Mouse (Mus musculus): ENCODE data around the gene Tuba4a. TPM values are rescaled to one million over a fixed set of nuclear protein-coding genes. Genes with fewer than 3 reads are reported as not detected.
A peak's percentile ranks its signal among the peaks of the same experiment; 100 is the strongest.

Gene Tuba4a
- polyA plus RNA-seq, 1 experiment from 2014 or later: 16.4 TPM

DNA sequence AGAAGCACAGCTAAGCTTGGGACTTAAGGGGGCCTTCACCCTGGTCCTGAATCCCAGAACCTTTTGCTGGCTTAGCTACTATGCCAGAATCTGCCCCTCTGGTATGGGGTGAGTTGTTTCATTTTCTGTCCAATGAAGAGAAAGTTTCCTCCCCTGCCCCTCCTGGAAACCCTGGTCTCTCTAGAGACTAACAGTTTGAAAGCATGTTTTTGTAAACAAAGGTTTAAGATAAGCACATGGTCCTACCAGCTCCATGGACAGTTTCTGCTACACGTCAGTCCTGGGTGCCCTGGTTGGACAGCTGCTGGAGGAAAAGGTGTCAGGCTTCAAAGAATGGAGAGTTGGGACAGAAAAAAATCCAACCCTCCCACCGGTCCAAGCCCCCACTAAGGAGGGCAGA, 29.1 kb downstream of the Tuba4a start:
- WGBS: 71% methylated on average over 2 of the region's 2 CpGs
- Histone ChIP-seq H3K4me1 (ENCODE audit: control insufficient read depth, insufficient read depth, low read length) (peaks cover 8% of the 10 kb centered on the region), H3K4me2 (ENCODE audit: low read depth, severe bottlenecking) (0 out of 2 replicates have a peak overlapping the region, but pooled peaks have one; percentile 94), H3K9ac (ENCODE audit: low read length) (no peak overlapping the region), H3K27me3 (ENCODE audit: control insufficient read depth, insufficient read depth, low read length) (no peaks in the 10 kb centered on the region), H3K4me3 (ENCODE audit: low read depth, low read length) (no peak overlapping the region), H3K36me3 (ENCODE audit: control insufficient read depth, insufficient read depth, low read length) (peaks cover 12% of the 10 kb centered on the region), H3K27ac (replicated peaks; ENCODE audit: low read depth, low read length) (no peak overlapping the region), H3K9me3 (ENCODE audit: control insufficient read depth, low read length) (no peaks in the 10 kb centered on the region)
- DNase-seq (ENCODE audit: low spot score): no peak
- no peak for ATAC-seq (ENCODE audit: insufficient number of reproducible peaks, low FRiP score, low TSS enrichment, low read depth)

DNA sequence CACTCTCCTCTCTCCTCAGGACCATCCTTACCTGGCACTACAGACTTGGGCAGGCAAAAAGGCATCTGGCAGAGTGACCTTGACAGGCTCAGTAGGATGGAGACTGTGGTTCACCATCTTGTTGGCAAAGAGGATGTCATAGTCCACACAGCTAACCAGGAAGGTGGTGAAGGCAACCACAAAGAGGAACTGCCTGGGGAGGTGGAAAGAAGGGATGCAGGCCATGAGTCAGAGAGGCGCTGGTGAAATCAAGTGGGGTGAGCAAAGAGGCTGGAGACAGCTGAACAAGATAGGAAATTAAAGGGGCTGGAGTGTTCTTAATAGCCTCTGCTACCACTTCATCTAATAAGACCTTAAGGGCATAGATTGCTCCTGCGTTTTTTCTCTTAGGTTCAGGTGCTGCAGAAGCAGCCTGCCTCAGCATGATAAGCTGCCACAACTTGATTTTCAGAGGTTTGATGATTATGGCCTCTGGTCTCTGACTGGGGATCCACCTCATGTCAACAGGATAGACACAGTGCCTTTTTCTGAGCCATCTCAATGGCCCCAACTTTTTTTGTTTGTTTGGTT, 31.7 kb downstream of the Tuba4a start:
- whole genome bisulfite sequencing: 70% methylated on average over 2 of the region's 2 CpGs
- Histone ChIP-seq H3K27ac (replicated peaks; ENCODE audit: low read depth, low read length) (no peak overlapping the region), H3K9ac (ENCODE audit: low read length) (no peak overlapping the region), H3K9me3 (ENCODE audit: control insufficient read depth, low read length) (no peaks in the 10 kb centered on the region), H3K4me1 (ENCODE audit: control insufficient read depth, insufficient read depth, low read length) (peaks cover 5% of the 10 kb centered on the region), H3K4me3 (ENCODE audit: low read depth, low read length) (no peak overlapping the region), H3K4me2 (ENCODE audit: low read depth, severe bottlenecking) (no peak overlapping the region), H3K27me3 (ENCODE audit: control insufficient read depth, insufficient read depth, low read length) (no peaks in the 10 kb centered on the region), H3K36me3 (ENCODE audit: control insufficient read depth, insufficient read depth, low read length) (peaks cover 12% of the 10 kb centered on the region)
- ATAC-seq (ENCODE audit: insufficient number of reproducible peaks, low FRiP score, low TSS enrichment, low read depth): no peak
- DNase-seq (ENCODE audit: low spot score): no peak

DNA sequence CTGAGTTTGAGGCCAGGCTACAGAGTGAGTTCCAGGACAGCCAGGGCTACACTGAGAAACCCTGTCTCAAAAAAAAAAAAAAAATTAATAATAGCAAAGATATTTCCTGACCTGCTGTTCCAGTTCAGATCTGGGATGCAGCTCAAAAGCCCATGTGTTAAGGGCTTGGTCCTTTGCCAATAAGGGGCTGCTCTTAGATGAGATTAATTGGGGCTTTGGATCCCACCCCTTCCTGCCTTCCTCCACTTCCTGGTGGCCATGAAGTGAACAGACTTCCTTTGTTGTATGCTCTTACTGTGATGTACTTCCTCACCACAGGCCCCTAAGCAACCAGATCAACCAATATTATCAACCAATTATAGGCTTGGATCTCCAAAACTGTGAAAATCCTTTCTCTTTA, 32.5 kb downstream of the Tuba4a start:
- Histone ChIP-seq H3K4me2 (ENCODE audit: low read depth, severe bottlenecking) (no peak overlapping the region), H3K9me3 (ENCODE audit: control insufficient read depth, low read length) (no peaks in the 10 kb centered on the region), H3K36me3 (ENCODE audit: control insufficient read depth, insufficient read depth, low read length) (peaks cover 19% of the 10 kb centered on the region), H3K4me3 (ENCODE audit: low read depth, low read length) (no peak overlapping the region), H3K4me1 (ENCODE audit: control insufficient read depth, insufficient read depth, low read length) (0 out of 2 replicates have a peak, but pooled peaks cover 2% of the 10 kb centered on the region), H3K27me3 (ENCODE audit: control insufficient read depth, insufficient read depth, low read length) (no peaks in the 10 kb centered on the region), H3K9ac (ENCODE audit: low read length) (no peak overlapping the region), H3K27ac (replicated peaks; ENCODE audit: low read depth, low read length) (no peak overlapping the region)
- no peak for DNase-seq (ENCODE audit: low spot score)
- no peak for ATAC-seq (ENCODE audit: insufficient number of reproducible peaks, low FRiP score, low TSS enrichment, low read depth)

DNA sequence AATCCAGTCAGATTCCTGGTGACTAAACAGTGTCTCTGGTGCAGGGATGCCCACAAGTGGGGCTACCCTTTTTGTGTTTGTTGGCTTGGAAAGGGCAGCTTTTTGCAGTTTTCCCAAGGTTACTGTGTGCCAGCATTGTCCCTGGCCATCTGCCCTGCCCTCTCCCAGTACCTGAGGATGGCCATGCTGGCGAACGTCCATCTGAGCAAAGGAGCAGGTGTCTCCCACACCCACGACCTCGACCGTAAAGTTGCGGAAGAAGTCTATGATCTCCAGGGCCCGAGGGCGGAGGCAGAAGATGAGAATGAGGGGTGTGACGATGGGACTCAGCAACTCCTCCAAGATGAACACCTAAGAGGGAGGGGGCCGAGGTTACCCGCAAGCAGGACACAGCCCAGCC, 34.2 kb downstream of the Tuba4a start:
- WGBS: 86% methylated on average over 11 of the region's 11 CpGs
- Histone ChIP-seq H3K9me3 (ENCODE audit: control insufficient read depth, low read length) (no peaks in the 10 kb centered on the region), H3K4me3 (ENCODE audit: low read depth, low read length) (no peak overlapping the region), H3K4me1 (ENCODE audit: control insufficient read depth, insufficient read depth, low read length) (no peaks in the 10 kb centered on the region), H3K4me2 (ENCODE audit: low read depth, severe bottlenecking) (no peak overlapping the region), H3K27me3 (ENCODE audit: control insufficient read depth, insufficient read depth, low read length) (no peaks in the 10 kb centered on the region), H3K9ac (ENCODE audit: low read length) (no peak overlapping the region), H3K27ac (replicated peaks; ENCODE audit: low read depth, low read length) (no peak overlapping the region), H3K36me3 (ENCODE audit: control insufficient read depth, insufficient read depth, low read length) (peaks cover 19% of the 10 kb centered on the region)
- ATAC-seq (ENCODE audit: insufficient number of reproducible peaks, low FRiP score, low TSS enrichment, low read depth) (no peak), DNase-seq (ENCODE audit: low spot score) (no peak)

DNA sequence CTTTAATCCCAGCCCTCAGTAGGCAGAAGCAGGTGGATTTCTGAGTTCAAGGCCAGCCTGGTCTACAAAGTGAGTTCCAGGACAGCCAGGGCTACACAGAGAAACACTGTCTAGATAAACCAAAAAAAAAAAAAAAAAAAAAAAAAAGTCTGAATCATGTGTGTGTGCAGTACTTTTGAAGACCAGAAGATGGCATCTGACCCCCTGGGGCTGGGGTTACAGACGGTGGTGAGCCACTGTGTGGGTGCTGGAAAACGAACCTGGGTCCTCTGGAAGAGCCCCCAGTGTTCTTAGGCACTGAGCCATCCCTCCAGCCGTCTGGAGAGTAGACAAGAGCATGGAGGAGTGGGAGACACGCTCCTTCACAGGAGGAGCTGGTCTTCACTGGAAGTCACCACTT, 37.5 kb downstream of the Tuba4a start:
- WGBS: 72% methylated on average over 4 of the region's 4 CpGs
- DNase-seq (ENCODE audit: low spot score) (no peak), ATAC-seq (ENCODE audit: insufficient number of reproducible peaks, low FRiP score, low TSS enrichment, low read depth) (no peak)

DNA sequence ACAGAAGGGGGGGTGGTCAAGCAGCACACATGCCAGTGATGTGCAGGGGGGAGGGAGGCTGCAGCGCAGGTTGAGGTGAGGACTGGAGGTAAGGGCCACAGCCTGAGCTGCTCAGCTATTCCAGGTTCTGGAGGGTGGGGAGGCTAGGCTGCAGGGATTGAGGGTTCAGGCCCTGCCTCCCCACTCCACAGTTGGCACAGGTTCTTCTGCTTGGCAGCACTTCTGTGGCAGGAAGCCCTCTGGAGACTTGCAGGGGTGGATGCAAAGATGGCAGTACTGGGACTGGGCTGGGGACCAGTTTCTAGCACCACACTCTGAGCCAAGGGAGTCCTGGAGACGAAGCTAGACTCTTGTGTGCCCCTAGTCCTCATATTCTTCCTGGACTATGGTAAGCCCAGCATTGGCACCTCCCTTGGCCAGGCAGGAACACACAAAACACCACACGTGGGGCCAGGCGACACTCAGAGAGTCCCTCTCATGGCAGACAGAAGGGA, 38.2 kb downstream of the Tuba4a start:
- ATAC-seq (ENCODE audit: insufficient number of reproducible peaks, low FRiP score, low TSS enrichment, low read depth): no peak
- H3K4me1 ChIP-seq (ENCODE audit: control insufficient read depth, insufficient read depth, low read length): peaks cover 7% of the 10 kb centered on the region
- 91% methylated on average over 4 of the region's 4 CpGs for WGBS
- no peak overlapping the region for H3K27ac ChIP-seq (replicated peaks; ENCODE audit: low read depth, low read length)
- no peak overlapping the region for H3K9ac ChIP-seq (ENCODE audit: low read length)
- DNase-seq (ENCODE audit: low spot score): no peak
- no peak overlapping the region for H3K4me2 ChIP-seq (ENCODE audit: low read depth, severe bottlenecking)
- H3K27me3 ChIP-seq (ENCODE audit: control insufficient read depth, insufficient read depth, low read length): no peaks in the 10 kb centered on the region
- no peak overlapping the region for H3K4me3 ChIP-seq (ENCODE audit: low read depth, low read length)
- H3K9me3 ChIP-seq (ENCODE audit: control insufficient read depth, low read length): no peaks in the 10 kb centered on the region
- peaks cover 14% of the 10 kb centered on the region for H3K36me3 ChIP-seq (ENCODE audit: control insufficient read depth, insufficient read depth, low read length)

More for the DNA sequence above, 37.5 kb downstream of the Tuba4a start:
- Histone ChIP-seq H3K4me3 (ENCODE audit: low read depth, low read length) (no peak overlapping the region), H3K27ac (replicated peaks; ENCODE audit: low read depth, low read length) (no peak overlapping the region), H3K4me1 (ENCODE audit: control insufficient read depth, insufficient read depth, low read length) (peaks cover 7% of the 10 kb centered on the region), H3K27me3 (ENCODE audit: control insufficient read depth, insufficient read depth, low read length) (no peaks in the 10 kb centered on the region), H3K9me3 (ENCODE audit: control insufficient read depth, low read length) (no peaks in the 10 kb centered on the region), H3K36me3 (ENCODE audit: control insufficient read depth, insufficient read depth, low read length) (peaks cover 18% of the 10 kb centered on the region), H3K9ac (ENCODE audit: low read length) (no peak overlapping the region), H3K4me2 (ENCODE audit: low read depth, severe bottlenecking) (no peak overlapping the region)

DNA sequence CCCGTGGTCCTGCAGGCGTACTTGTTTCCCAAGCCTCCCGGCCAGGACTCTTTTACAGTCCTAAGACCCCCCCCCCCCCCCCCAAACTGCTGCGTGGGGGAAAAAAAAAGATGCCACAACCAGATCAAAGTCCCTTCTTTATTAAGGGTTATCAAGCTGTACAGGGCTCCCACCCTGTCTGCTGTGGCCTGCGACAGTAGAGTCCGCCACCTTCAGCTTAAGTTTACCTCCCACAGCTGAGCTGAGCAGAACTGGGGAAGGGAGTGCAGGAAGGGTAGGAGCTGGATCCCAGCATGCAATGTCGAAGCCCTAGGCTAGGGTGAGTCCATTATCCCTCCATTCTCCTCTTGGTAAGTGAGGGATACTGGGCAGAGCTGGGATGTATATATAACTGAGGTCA, 38.9 kb downstream of the Tuba4a start:
- peaks cover 8% of the 10 kb centered on the region for H3K36me3 ChIP-seq (ENCODE audit: control insufficient read depth, insufficient read depth, low read length)
- no peaks in the 10 kb centered on the region for H3K27me3 ChIP-seq (ENCODE audit: control insufficient read depth, insufficient read depth, low read length)
- peaks cover 7% of the 10 kb centered on the region for H3K4me1 ChIP-seq (ENCODE audit: control insufficient read depth, insufficient read depth, low read length)
- no peaks in the 10 kb centered on the region for H3K9me3 ChIP-seq (ENCODE audit: control insufficient read depth, low read length)
- no peak overlapping the region for H3K27ac ChIP-seq (replicated peaks; ENCODE audit: low read depth, low read length)
- peak overlapping the region; percentile 67 for H3K4me3 ChIP-seq (ENCODE audit: low read depth, low read length)
- ATAC-seq (ENCODE audit: insufficient number of reproducible peaks, low FRiP score, low TSS enrichment, low read depth): no peak
- DNase-seq (ENCODE audit: low spot score): no peak
- peak overlapping the region; percentile 99 for H3K4me2 ChIP-seq (ENCODE audit: low read depth, severe bottlenecking)
- WGBS: 31% methylated on average over 7 of the region's 7 CpGs
- H3K9ac ChIP-seq (ENCODE audit: low read length): no peak overlapping the region; the same call in 1 of the 2 replicates

DNA sequence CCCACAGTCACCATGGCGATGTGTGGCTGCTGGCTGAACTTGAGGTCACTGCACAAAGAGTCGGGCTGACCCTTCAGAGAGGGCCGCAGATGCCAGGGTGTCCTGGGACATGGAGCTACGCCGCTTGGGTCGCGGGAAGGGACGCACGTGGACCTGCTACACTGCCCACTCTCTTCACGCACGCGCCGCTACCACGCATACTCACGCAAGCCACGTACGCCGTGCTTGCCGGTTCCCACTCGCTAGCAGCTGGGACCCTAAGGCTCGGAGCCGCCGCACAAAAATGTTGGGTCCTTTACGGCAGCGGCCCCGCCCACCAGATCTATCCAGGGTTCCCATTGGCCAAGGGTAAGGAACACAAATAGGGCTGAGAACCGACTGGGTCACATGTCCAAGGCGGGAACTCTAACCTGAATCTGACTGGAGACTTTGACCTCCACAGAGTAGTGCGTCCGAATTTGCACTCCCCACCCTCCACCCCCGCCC, 39.5 kb downstream of the Tuba4a start, which contains the start of gene Abcb6:
TSS of gene Abcb6 (minus strand) at position 288 of the 486 bp plus-strand sequence.
- whole genome bisulfite sequencing: under 1% methylated on average over 31 of the region's 31 CpGs

More for the DNA sequence above, 39.5 kb downstream of the Tuba4a start, which contains the start of gene Abcb6:
- ATAC-seq (ENCODE audit: insufficient number of reproducible peaks, low FRiP score, low TSS enrichment, low read depth) (peak; percentile 88), DNase-seq (ENCODE audit: low spot score) (peak; percentile 91)
- peak within 1 kb of the TSS; percentile 65 for H3K9ac ChIP-seq (ENCODE audit: low read length)
- H3K9me3 ChIP-seq (ENCODE audit: control insufficient read depth, low read length): no peaks in the 10 kb centered on the region
- H3K4me3 ChIP-seq (ENCODE audit: low read depth, low read length): peak within 1 kb of the TSS; percentile 67
- no peaks in the 10 kb centered on the region for H3K27me3 ChIP-seq (ENCODE audit: control insufficient read depth, insufficient read depth, low read length)
- peak within 1 kb of the TSS; percentile 99 for H3K4me2 ChIP-seq (ENCODE audit: low read depth, severe bottlenecking)
- 0 out of 2 replicates have a peak within 1 kb of the TSS, but pooled peaks have one; percentile 30 for H3K27ac ChIP-seq (replicated peaks; ENCODE audit: low read depth, low read length)
- H3K4me1 ChIP-seq (ENCODE audit: control insufficient read depth, insufficient read depth, low read length): peaks cover 7% of the 10 kb centered on the region
- peaks cover 10% of the 10 kb centered on the region for H3K36me3 ChIP-seq (ENCODE audit: control insufficient read depth, insufficient read depth, low read length)
